9 mouse cellular contexts compared by ENCODE assay signal in genomic region chr2:65294092-65294491, GRCm38 (mm10). TPM values are rescaled to one million over a fixed set of nuclear protein-coding genes. Genes with fewer than 3 reads are reported as not detected.
A peak's percentile ranks its signal among the peaks of the same experiment; 100 is the strongest.
DNase-seq lines count a peak whose midpoint lies in the region; ATAC-seq lines count a peak whose summit lies in the region.
"Had no signal": no experiment of that assay in that cellular context is flagged by ENCODE, and none has a peak within 500 bp of the region (broad histone marks: within the 10 kb centered on the region; RNA-seq: fewer than 3 reads in every experiment).

No protein-coding gene starts in this region.

- no peak for ATAC-seq in erythroblast, adult 5-6 weeks (replicated peaks; ENCODE audit: low FRiP score, poor library complexity, severe bottlenecking)

- DNase-seq in left cerebral cortex, postnatal 36 days (ENCODE audit: low spot score in 2 of 2), result peak; percentile 5 to 6
- DNase-seq in left cerebral cortex, adult 11 months (ENCODE audit: low spot score), result no peak
- DNase-seq in adrenal gland, postnatal 10 days, result peak; percentile 67
- DNase-seq in gastrocnemius, postnatal 10 days, result peak; percentile 7
- peak; percentile 50 for DNase-seq in kidney, postnatal 10 days
- no peak for DNase-seq in frontal cortex, adult 2 months (ENCODE audit: extremely low spot score in 1 of 2, low spot score in 1 of 2)
- DNase-seq in cerebellum, adult 8-10 months, result no peak

- intact Hi-C loops in left cerebral cortex, postnatal 36 days (cut with DNase I), result no loop called here

RNA-seq across cellular contexts. Expression of gene Cobll1, which starts 54.9 kb away (rescaled TPM):
- 1 to 10 TPM; 6.3 to 8.1 TPM for total RNA-seq in left cerebral cortex, postnatal 36 days (2021)
- total RNA-seq in adrenal gland, postnatal 10 days (2021), result 100 to 1,000 TPM; 106 to 124 TPM
- 1 to 10 TPM; 7.3 to 9.2 TPM for total RNA-seq in gastrocnemius, postnatal 10 days (2021)
- polyA plus RNA-seq in frontal cortex, adult 2 months (2012; rRNA removed), result 8.3 and 10.1 TPM in 2 replicates
- 1.0 and 1.3 TPM in 2 replicates for total RNA-seq in erythroblast, adult 5-6 weeks (2015; ENCODE audit: low replicate concordance)
- total RNA-seq in erythroblast, adult 5-6 weeks (2017; ENCODE audit: low replicate concordance), result 0.26 and 0.42 TPM in 2 replicates
- total RNA-seq: MEL had no signal

Comparison
In these comparisons a context has a peak if more than half of its experiments do, and no peak if none do; other contexts are left out.
1. DNase-seq: peak in left cerebral cortex, postnatal 36 days (2 of 2), adrenal gland, postnatal 10 days (single experiment), gastrocnemius, postnatal 10 days (single experiment) and kidney, postnatal 10 days (single experiment); none in left cerebral cortex, adult 11 months (single experiment), frontal cortex, adult 2 months (0 of 2) and cerebellum, adult 8-10 months (single experiment).
2. RNA of gene Cobll1, which starts 54.9 kb away (total RNA-seq): 106 to 124 TPM in adrenal gland, postnatal 10 days; 7.3 to 9.2 TPM in gastrocnemius, postnatal 10 days, 6.3 to 8.1 TPM in left cerebral cortex, postnatal 36 days and 0.26 to 1.3 TPM in erythroblast, adult 5-6 weeks; every median in the first group is over 10 times any median in the second.